Mouse (Mus musculus) G1E (cell line): ENCODE data around the gene Zfp637. TPM values are rescaled to one million over a fixed set of nuclear protein-coding genes. Genes with fewer than 3 reads are reported as not detected.

ENCODE experiments used
- ATAC-seq: 2 replicates; pipeline ENCODE4 v1.8.0; 2016; ENCODE audit warnings: mild to moderate bottlenecking; ENCODE audit not compliant: insufficient number of reproducible peaks, poor library complexity, low FRiP score, severe bottlenecking; ENCODE audit errors: extremely low read depth
- DNase-seq: peaks from one replicate; pipeline ENCODE4 v3.0.0; 2012; ENCODE audit warnings: low spot score
- H3K27me3 ChIP-seq: 2 replicates; pipeline ENCODE4 v1.6.1; 2012; ENCODE audit warnings: mild to moderate bottlenecking, low read length, inconsistent platforms; ENCODE audit not compliant: insufficient read depth
- H3K36me3 ChIP-seq: replicated peaks from 2 replicates; pipeline ENCODE3; 2012; ENCODE audit warnings: mild to moderate bottlenecking, inconsistent platforms
- H3K4me1 ChIP-seq: 2 replicates; pipeline ENCODE4 v1.6.1; 2012; ENCODE audit warnings: low read depth, low read length, inconsistent platforms, mixed read lengths; ENCODE audit not compliant: insufficient read depth
- H3K4me3 ChIP-seq: 2 replicates; pipeline ENCODE4 v1.5.1; 2012; ENCODE audit warnings: low read depth, mild to moderate bottlenecking, inconsistent platforms, low read length, moderate library complexity, mixed read lengths
- H3K9me3 ChIP-seq: replicated peaks from 2 replicates; pipeline ENCODE4 v1.6.1; 2012; ENCODE audit warnings: inconsistent platforms
- CTCF ChIP-seq: IDR thresholded peaks from 2 replicates; pipeline ENCODE4 v1.5.1; 2012; ENCODE audit warnings: low read depth, low read length, inconsistent platforms, mixed read lengths
- GATA1 ChIP-seq: IDR thresholded peaks from 2 replicates; pipeline ENCODE4 v1.6.1; 2012; ENCODE audit warnings: borderline replicate concordance, low read length, inconsistent platforms, mixed read lengths
- GATA2 ChIP-seq: IDR thresholded peaks from 2 replicates; pipeline ENCODE4 v1.6.1; 2012; ENCODE audit warnings: low read depth, low read length, inconsistent platforms, borderline replicate concordance
- POLR2AphosphoS5 ChIP-seq: IDR thresholded peaks from 2 replicates; pipeline ENCODE4 v1.6.1; 2012; ENCODE audit warnings: low read depth, low read length, inconsistent platforms; ENCODE audit not compliant: insufficient replicate concordance
- TAL1 ChIP-seq: conservative IDR thresholded peaks from 2 replicates; pipeline ENCODE4 v1.6.1; 2012; ENCODE audit warnings: low read depth, low read length, inconsistent platforms, mixed read lengths
- polyA plus RNA-seq: library from polyadenylated mRNA; stranded (reverse); fragments of >175 nt; gene quantifications from 2 replicates; pipeline ENCODE4 v1.2.3, GENCODE M21; 2012
- total RNA-seq, 2 experiments: library from RNA; stranded (forward) in 1 of 2; stranded (reverse) in 1 of 2; fragments of 200-1000 nt in 1 of 2; fragments of >200 nt in 1 of 2; fragmentation: Nextera tagmentation in 1 of 2; gene quantifications; 2 replicates each; pipeline ENCODE4 v1.2.3; 2014 to 2017

Gene Zfp637
- total and polyA plus RNA-seq, 3 experiments, result 19.4 to 46.6 (median 35.7) TPM

- Histone ChIP-seq H3K4me1 (peaks cover 68% of the 10 kb centered on the region), H3K36me3 (peaks cover 8% of the 10 kb centered on the region), H3K9me3 (no peaks in the 10 kb centered on the region), H3K4me3 (no peak overlapping the region), H3K27me3 (no peaks in the 10 kb centered on the region)
- TF ChIP-seq GATA2, result no peak
- no peak for TF ChIP-seq TAL1
- no peak for TF ChIP-seq POLR2AphosphoS5
- TF ChIP-seq GATA1, result no peak
- TF ChIP-seq CTCF, result no peak
- no peak for DNase-seq
- ATAC-seq, result no peak
Observed at GRCm38 (mm10) chr6:117885943-117886342, 45.0 kb downstream of the Zfp637 start.

GRCm38 (mm10) chr6:117888032-117888431, 47.1 kb downstream of the Zfp637 start:
- peak; percentile 36 for ATAC-seq
- peaks cover 8% of the 10 kb centered on the region for H3K36me3 ChIP-seq
- H3K4me1 ChIP-seq, result peaks cover 61% of the 10 kb centered on the region
- H3K4me3 ChIP-seq, result peak overlapping the region; percentile 62; the same call in 1 of the 2 replicates
- H3K27me3 ChIP-seq, result no peaks in the 10 kb centered on the region
- no peak for TF ChIP-seq GATA2
- TF ChIP-seq POLR2AphosphoS5, result no peak
- no peak for TF ChIP-seq CTCF
- no peak for TF ChIP-seq TAL1
- TF ChIP-seq GATA1, result no peak
- DNase-seq, result no peak
- no peaks in the 10 kb centered on the region for H3K9me3 ChIP-seq

GRCm38 (mm10) chr6:117888642-117889096, 47.7 kb downstream of the Zfp637 start:
- H3K4me1 ChIP-seq, result peaks cover 62% of the 10 kb centered on the region
- ATAC-seq (peak; percentile 88), DNase-seq (peak; percentile 61)
- no peak for TF ChIP-seq CTCF
- peak; percentile 64 for TF ChIP-seq TAL1
- TF ChIP-seq POLR2AphosphoS5, result no peak
- no peak for TF ChIP-seq GATA2
- TF ChIP-seq GATA1, result no peak
- H3K36me3 ChIP-seq, result peaks cover 6% of the 10 kb centered on the region
- H3K4me3 ChIP-seq, result peak overlapping the region; percentile 62; the same call in 1 of the 2 replicates
- H3K27me3 ChIP-seq, result no peaks in the 10 kb centered on the region
- H3K9me3 ChIP-seq, result no peaks in the 10 kb centered on the region

GRCm38 (mm10) chr6:117890257-117890656, 49.3 kb downstream of the Zfp637 start:
- Histone ChIP-seq H3K4me3 (no peak overlapping the region), H3K36me3 (no peaks in the 10 kb centered on the region), H3K4me1 (peaks cover 61% of the 10 kb centered on the region), H3K9me3 (no peaks in the 10 kb centered on the region), H3K27me3 (no peaks in the 10 kb centered on the region)
- no peak for ATAC-seq
- TF ChIP-seq GATA2 (no peak), GATA1 (no peak), POLR2AphosphoS5 (no peak), CTCF (no peak), TAL1 (no peak)
- no peak for DNase-seq

- no peaks in the 10 kb centered on the region for H3K9me3 ChIP-seq
- DNase-seq (no peak), ATAC-seq (no peak)
- no peak overlapping the region; the same call in 1 of the 2 replicates for H3K4me3 ChIP-seq
- no peaks in the 10 kb centered on the region for H3K36me3 ChIP-seq
- no peaks in the 10 kb centered on the region for H3K27me3 ChIP-seq
- H3K4me1 ChIP-seq, result peaks cover 62% of the 10 kb centered on the region
- no peak for TF ChIP-seq GATA1
- no peak for TF ChIP-seq POLR2AphosphoS5
- no peak for TF ChIP-seq CTCF
- no peak for TF ChIP-seq TAL1
- TF ChIP-seq GATA2, result no peak
Observed at GRCm38 (mm10) chr6:117891369-117892160, 50.6 kb downstream of the Zfp637 start.

GRCm38 (mm10) chr6:117892386-117892785, 51.4 kb downstream of the Zfp637 start:
- Histone ChIP-seq H3K4me1 (peaks cover 57% of the 10 kb centered on the region), H3K9me3 (no peaks in the 10 kb centered on the region), H3K36me3 (no peaks in the 10 kb centered on the region), H3K4me3 (no peak overlapping the region), H3K27me3 (no peaks in the 10 kb centered on the region)
- ATAC-seq (no peak), DNase-seq (no peak)
- no peak for TF ChIP-seq POLR2AphosphoS5
- no peak for TF ChIP-seq TAL1
- TF ChIP-seq GATA1, result no peak
- no peak for TF ChIP-seq CTCF
